In the genomic region with DNA sequence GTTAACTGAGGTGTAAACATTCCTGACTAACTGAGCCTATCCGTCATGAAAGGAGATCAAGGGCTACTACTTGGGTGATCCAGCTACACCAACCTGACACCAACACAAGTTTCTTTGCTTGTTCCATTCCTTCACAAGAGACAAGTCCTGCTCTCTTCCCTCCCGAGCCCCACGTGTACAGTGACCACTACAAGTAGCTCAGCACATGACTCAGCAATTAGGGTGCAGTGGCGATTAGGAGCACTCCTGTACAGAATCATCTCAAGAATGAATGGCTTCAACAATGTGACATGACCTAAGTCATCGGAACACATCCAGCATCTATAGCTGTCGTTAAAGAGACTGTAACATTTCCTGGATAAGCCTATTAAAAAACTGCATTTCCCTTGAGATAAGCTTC, we compare ENCODE assay signal across 31 mouse cellular contexts. TPM values are rescaled to one million over a fixed set of nuclear protein-coding genes. Genes with fewer than 3 reads are reported as not detected.
DNase-seq lines count a peak whose midpoint lies in the region; ATAC-seq and TF ChIP-seq lines count a peak whose summit lies in the region.
"Had no signal": no experiment of that assay in that cellular context is flagged by ENCODE, and none has a peak within 500 bp of the region (broad histone marks: within the 10 kb centered on the region; RNA-seq: fewer than 3 reads in every experiment).

No protein-coding gene starts in this region.

- TF ChIP-seq RAD21 in MEL (IDR thresholded peaks at IDR 0.05; ENCODE audit: low read depth, low read length), result no peak

- no peak overlapping the region for H3K4me3 ChIP-seq in gastrocnemius, adult 2 months
- no peak overlapping the region for H3K4me3 ChIP-seq in liver, adult 2 months (ENCODE audit: insufficient read depth, low read depth, low read length)
- H3K4me3 ChIP-seq in liver, embryonic 11.5 days (ENCODE audit: low read depth, low read length), result no peak overlapping the region
- no peak overlapping the region for H3K4me3 ChIP-seq in MEL (ENCODE audit: control insufficient read depth in 1 of 2, insufficient read depth in 1 of 2, low read depth in 2 of 2, low read length in 2 of 2)
- H3K4me3 ChIP-seq in macrophage (ENCODE audit: inconsistent target), result no peak overlapping the region
- H3K4me3 ChIP-seq: heart, embryonic 10.5 days; hindbrain, embryonic 15.5 days; intestine, embryonic 15.5 days; layer of hippocampus, adult 2 months; limb, embryonic 13.5 days; stomach, embryonic 15.5 days had no signal

- no peak for DNase-seq in gastrocnemius, adult 2 months
- DNase-seq in gastrocnemius, postnatal 10 days, result no peak
- DNase-seq in liver, adult 2 months (ENCODE audit: extremely low read depth, low read depth, low spot score), result peak; percentile 12
- no peak for DNase-seq in liver, embryonic 11.5 days (ENCODE audit: low spot score)
- DNase-seq in MEL (ENCODE audit: low read depth, low spot score), result no peak
- DNase-seq in ovary, adult 18-20 months (ENCODE audit: low spot score), result no peak
- DNase-seq in urinary bladder, postnatal 14 days (ENCODE audit: low spot score), result no peak
- DNase-seq: adrenal gland, adult 2 months; cerebellum, adult 11-12 months; cerebellum, postnatal 10 days; forebrain, postnatal 0 days; right cerebral cortex, adult 18-20 months; right cerebral cortex, postnatal 4 days had no signal

- no peak for TF ChIP-seq CTCF in gastrocnemius, adult 2 months (IDR thresholded peaks at IDR 0.05)
- TF ChIP-seq CTCF in liver, adult 2 months (IDR thresholded peaks at IDR 0.05; ENCODE audit: low read depth, low read length), result no peak
- no peak for TF ChIP-seq CTCF in MEL (IDR thresholded peaks at IDR 0.05 in 2 of 3, conservative IDR thresholded peaks at IDR 0.05 in 1 of 3; ENCODE audit: control insufficient read depth in 1 of 3, insufficient read depth in 1 of 3, low read depth in 2 of 3, low read length in 3 of 3, poor library complexity in 1 of 3, severe bottlenecking in 1 of 3)

- H3K79me2 ChIP-seq in liver, adult 2 months (ENCODE audit: control insufficient read depth, insufficient read depth, low read length), result no peaks in the 10 kb centered on the region
- H3K79me2 ChIP-seq in MEL (ENCODE audit: control insufficient read depth, insufficient read depth, low read length, poor library complexity) (no peaks in the 10 kb centered on the region), macrophage (ENCODE audit: inconsistent target) (no peaks in the 10 kb centered on the region)

- no peak overlapping the region for H3K9ac ChIP-seq in liver, adult 2 months (ENCODE audit: low read depth, low read length)
- H3K9ac ChIP-seq in liver, embryonic 11.5 days (ENCODE audit: low read depth, low read length), result no peak overlapping the region
- H3K9ac ChIP-seq in MEL (ENCODE audit: control insufficient read depth, low read depth, low read length, poor library complexity, severe bottlenecking), result no peak overlapping the region
- H3K9ac ChIP-seq: forebrain, postnatal 0 days; hindbrain, embryonic 15.5 days; intestine, embryonic 15.5 days; limb, embryonic 13.5 days; stomach, embryonic 15.5 days had no signal

- 0 out of 4 replicates have a peak, but pooled peaks of 1 of the 2 experiments have one; percentile 29 for TF ChIP-seq EP300 in MEL (IDR thresholded peaks at IDR 0.05; ENCODE audit: low read depth in 1 of 2, low read length in 2 of 2)

- intact Hi-C loops in gastrocnemius, adult 2 months (cut with DNase I), result no loop called here

- peak overlapping the region; percentile 38 for H3K27ac ChIP-seq in gastrocnemius, adult 2 months
- no peak overlapping the region for H3K27ac ChIP-seq in liver, adult 2 months (replicated peaks; ENCODE audit: insufficient read depth, low read depth, low read length)
- H3K27ac ChIP-seq in liver, embryonic 11.5 days (ENCODE audit: low read depth, low read length), result no peak overlapping the region
- H3K27ac ChIP-seq in MEL (ENCODE audit: control insufficient read depth, low read depth, low read length) (peak overlapping the region; percentile 2; the same call in 1 of the 2 replicates), macrophage (0 out of 2 replicates have a peak overlapping the region, but pooled peaks have one; percentile 0)
- H3K27ac ChIP-seq: heart, embryonic 10.5 days; hindbrain, embryonic 15.5 days; intestine, embryonic 15.5 days; layer of hippocampus, adult 2 months; limb, embryonic 13.5 days; stomach, embryonic 15.5 days had no signal

- peaks cover 63% of the 10 kb centered on the region for H3K36me3 ChIP-seq in liver, adult 2 months (ENCODE audit: control insufficient read depth, insufficient read depth, low read length)
- peaks cover 40% of the 10 kb centered on the region for H3K36me3 ChIP-seq in liver, embryonic 11.5 days (ENCODE audit: control insufficient read depth, insufficient read depth, low read length)
- H3K36me3 ChIP-seq in MEL (ENCODE audit: control insufficient read depth in 1 of 2, insufficient read depth in 2 of 2, low read length in 2 of 2) (peaks cover 26 to 32% of the 10 kb centered on the region in 2 experiments), macrophage (ENCODE audit: inconsistent target) (peaks cover 60% of the 10 kb centered on the region)

- ATAC-seq in liver, embryonic 11.5 days (replicated peaks; ENCODE audit: low FRiP score), result no peak
- ATAC-seq: forebrain, postnatal 0 days; intestine, embryonic 15.5 days; midbrain, embryonic 16.5 days had no signal

- no peaks in the 10 kb centered on the region for H3K27me3 ChIP-seq in liver, adult 2 months (ENCODE audit: control insufficient read depth, insufficient read depth, low read length)
- no peaks in the 10 kb centered on the region for H3K27me3 ChIP-seq in liver, embryonic 11.5 days (replicated peaks; ENCODE audit: control insufficient read depth, insufficient read depth, low read length)
- no peaks in the 10 kb centered on the region for H3K27me3 ChIP-seq in MEL (ENCODE audit: control insufficient read depth in 1 of 2, insufficient read depth in 2 of 2, low read length in 2 of 2)
- H3K27me3 ChIP-seq: hindbrain, embryonic 15.5 days; intestine, embryonic 15.5 days; limb, embryonic 13.5 days; stomach, embryonic 15.5 days had no signal

- no peak for TF ChIP-seq POLR2A in liver, adult 2 months (IDR thresholded peaks at IDR 0.05; ENCODE audit: extremely low read depth, insufficient read depth, low read length)
- TF ChIP-seq POLR2A in MEL (IDR thresholded peaks at IDR 0.05; ENCODE audit: control insufficient read depth in 1 of 2, insufficient read depth in 1 of 2, low read depth in 1 of 2, low read length in 2 of 2, poor library complexity in 1 of 2), result peak in 1 of 2 experiments; percentile 30; a peak in 1 of 4 replicates

- peaks cover 2% of the 10 kb centered on the region for H3K4me1 ChIP-seq in liver, adult 2 months (ENCODE audit: control insufficient read depth, insufficient read depth, low read length)
- H3K4me1 ChIP-seq in liver, embryonic 11.5 days (replicated peaks; ENCODE audit: control insufficient read depth, insufficient read depth, low read length), result no peaks in the 10 kb centered on the region
- H3K4me1 ChIP-seq in MEL (ENCODE audit: control insufficient read depth in 1 of 2, insufficient read depth in 2 of 2, low read length in 2 of 2), result peaks cover 5 to 9% of the 10 kb centered on the region in 2 experiments
- H3K4me1 ChIP-seq: hindbrain, embryonic 15.5 days; intestine, embryonic 15.5 days; limb, embryonic 13.5 days; stomach, embryonic 15.5 days had no signal

- H3K4me2 ChIP-seq in liver, embryonic 11.5 days, result no peak overlapping the region
- H3K4me2 ChIP-seq: hindbrain, embryonic 15.5 days; intestine, embryonic 15.5 days; limb, embryonic 13.5 days; stomach, embryonic 15.5 days had no signal

- WGBS in liver, adult 2 months, result 69% methylated on average over 6 of the region's 6 CpGs
- whole genome bisulfite sequencing in liver, embryonic 11.5 days, result 68% methylated on average over 6 of the region's 6 CpGs
- 75% methylated on average over 6 of the region's 6 CpGs for WGBS in macrophage (ENCODE audit: missing documents)

- H3K9me3 ChIP-seq in liver, embryonic 11.5 days (ENCODE audit: control insufficient read depth, low read length), result no peaks in the 10 kb centered on the region
- no peaks in the 10 kb centered on the region for H3K9me3 ChIP-seq in MEL (replicated peaks; ENCODE audit: insufficient read depth, low read length)
- H3K9me3 ChIP-seq: heart, embryonic 10.5 days; hindbrain, embryonic 15.5 days; intestine, embryonic 15.5 days; limb, embryonic 13.5 days; stomach, embryonic 15.5 days had no signal

RNA-seq across cellular contexts. Expression of gene Xbp1, which starts 10.3 kb away (rescaled TPM):
- total RNA-seq in gastrocnemius, adult 2 months (2021), result 10 to 100 TPM; 64.5 to 70.5 TPM
- 10 to 100 TPM; 44.6 to 57.0 TPM for total RNA-seq in gastrocnemius, postnatal 10 days (2021)
- 137 and 138 TPM in 2 replicates for total RNA-seq in liver, adult 2 months (2014; rRNA removed)
- 147 and 241 TPM in 2 replicates for polyA plus RNA-seq in liver, adult 2 months (2012; rRNA removed)
- 149 TPM in 2 replicates for polyA plus RNA-seq in liver, embryonic 11.5 days (2014; fragmentation: Nextera tagmentation; extraction: Ambion mirVana)
- total RNA-seq in MEL (2012; rRNA removed), result 84.2 and 101 TPM in 2 replicates
- polyA plus RNA-seq in MEL (2012; ENCODE audit: insufficient read depth in 1 of 2, insufficient read length in 2 of 2, low read depth in 1 of 2, low replicate concordance in 2 of 2, missing spikeins in 1 of 2) (10 to 100 TPM in 1 of 2 experiments, not detected in 1; 81.8 TPM), macrophage (2018) (86.5 to 117 TPM (median 108 TPM) in 3 replicates)
- total RNA-seq in macrophage (2018; cell fraction: chromatin; rRNA removed), result 100 to 1,000 TPM in 16 of 26 experiments, 10 to 100 TPM in 10; 55.6 to 150 (median 114) TPM
- 100 to 1,000 TPM in 21 of 26 experiments, 10 to 100 TPM in 5; 85.9 to 123 (median 106) TPM for total RNA-seq in macrophage (2018; cell fraction: cytosol; rRNA removed)
- total RNA-seq in macrophage (2018; cell fraction: nucleus; rRNA removed), result 100 to 1,000 TPM in 17 of 26 experiments, 10 to 100 TPM in 9; 68.4 to 166 (median 118) TPM

RNA-seq across cellular contexts. Expression of gene Ccdc117, which starts 11.3 kb away (rescaled TPM):
- total RNA-seq in gastrocnemius, adult 2 months (2021), result 10 to 100 TPM; 16.3 to 30.0 TPM
- 10 to 100 TPM; 11.7 TPM for total RNA-seq in gastrocnemius, postnatal 10 days (2021)
- 15.3 and 15.5 TPM in 2 replicates for total RNA-seq in liver, adult 2 months (2014; rRNA removed)
- polyA plus RNA-seq in liver, adult 2 months (2012; rRNA removed), result 5.2 and 5.4 TPM in 2 replicates
- 22.3 and 24.6 TPM in 2 replicates for polyA plus RNA-seq in liver, embryonic 11.5 days (2014; fragmentation: Nextera tagmentation; extraction: Ambion mirVana)
- 26.3 and 35.4 TPM in 2 replicates for total RNA-seq in MEL (2012; rRNA removed)
- polyA plus RNA-seq in MEL (2012; ENCODE audit: insufficient read depth in 1 of 2, insufficient read length in 2 of 2, low read depth in 1 of 2, low replicate concordance in 2 of 2, missing spikeins in 1 of 2) (10 to 100 TPM in 1 of 2 experiments, not detected in 1; 19.4 TPM), macrophage (2018) (9.4 to 16.8 TPM (median 15.8 TPM) in 3 replicates)
- 10 to 100 TPM in 9 of 26 experiments, 1 to 10 TPM in 17; 1.7 to 17.9 (median 7.0) TPM for total RNA-seq in macrophage (2018; cell fraction: chromatin; rRNA removed)
- total RNA-seq in macrophage (2018; cell fraction: cytosol; rRNA removed), result 10 to 100 TPM in 18 of 26 experiments, 1 to 10 TPM in 8; 5.1 to 20.5 (median 14.4) TPM
- 10 to 100 TPM in 11 of 26 experiments, 1 to 10 TPM in 15; 3.2 to 25.1 (median 8.5) TPM for total RNA-seq in macrophage (2018; cell fraction: nucleus; rRNA removed)

RNA-seq across cellular contexts. Expression of gene Ankrd36, which starts 38.8 kb away (rescaled TPM):
- total RNA-seq in gastrocnemius, adult 2 months (2021), result not detected
- total RNA-seq in gastrocnemius, postnatal 10 days (2021), result not detected
- not detected in 2 replicates for total RNA-seq in liver, adult 2 months (2014; rRNA removed)
- polyA plus RNA-seq in liver, adult 2 months (2012; rRNA removed), result 0.04 TPM in 1 of 2 replicates, not detected in the other
- 0.73 and 0.82 TPM in 2 replicates for polyA plus RNA-seq in liver, embryonic 11.5 days (2014; fragmentation: Nextera tagmentation; extraction: Ambion mirVana)
- 3.4 and 5.2 TPM in 2 replicates for total RNA-seq in MEL (2012; rRNA removed)
- polyA plus RNA-seq in MEL (2012; ENCODE audit: insufficient read depth in 1 of 2, insufficient read length in 2 of 2, low read depth in 1 of 2, low replicate concordance in 2 of 2, missing spikeins in 1 of 2), result 1 to 10 TPM in 1 of 2 experiments, not detected in 1; 3.2 TPM
- total RNA-seq in macrophage (2018; cell fraction: chromatin; rRNA removed), result not detected
- total RNA-seq in macrophage (2018; cell fraction: cytosol; rRNA removed), result not detected
- total RNA-seq in macrophage (2018; cell fraction: nucleus; rRNA removed), result not detected
- not detected in 3 replicates for polyA plus RNA-seq in macrophage (2018)
- total RNA-seq: adrenal gland, adult 2 months; adrenal gland, postnatal 4 days; gastrocnemius, postnatal 4 days; hematopoietic stem cell, adult 5-6 weeks; layer of hippocampus, adult 2 months; left cerebral cortex, postnatal 25 days had no signal
- polyA plus RNA-seq: adrenal gland, adult 2 months; embryonic facial prominence, embryonic 11.5 days; forebrain, embryonic 11.5 days; forebrain, postnatal 0 days; heart, postnatal 0 days; hindbrain, embryonic 15.5 days; kidney, embryonic 16.5 days; midbrain, embryonic 16.5 days; neural tube, embryonic 14.5 days; urinary bladder, adult 2 months had no signal

Comparison
In these comparisons a context has a peak if more than half of its experiments do, and no peak if none do; other contexts are left out.
1. H3K27ac ChIP-seq: peak in gastrocnemius, adult 2 months (single experiment), MEL (single experiment) and macrophage (single experiment); none in liver, adult 2 months (single experiment) and liver, embryonic 11.5 days (single experiment).